Mouse (Mus musculus): ENCODE results near the gene Syt7. TPM values are rescaled to one million over a fixed set of nuclear protein-coding genes. Genes with fewer than 3 reads are reported as not detected.

Syt7 gene
- total RNA-seq, 2 experiments from 2014 or later: not detected

DNA sequence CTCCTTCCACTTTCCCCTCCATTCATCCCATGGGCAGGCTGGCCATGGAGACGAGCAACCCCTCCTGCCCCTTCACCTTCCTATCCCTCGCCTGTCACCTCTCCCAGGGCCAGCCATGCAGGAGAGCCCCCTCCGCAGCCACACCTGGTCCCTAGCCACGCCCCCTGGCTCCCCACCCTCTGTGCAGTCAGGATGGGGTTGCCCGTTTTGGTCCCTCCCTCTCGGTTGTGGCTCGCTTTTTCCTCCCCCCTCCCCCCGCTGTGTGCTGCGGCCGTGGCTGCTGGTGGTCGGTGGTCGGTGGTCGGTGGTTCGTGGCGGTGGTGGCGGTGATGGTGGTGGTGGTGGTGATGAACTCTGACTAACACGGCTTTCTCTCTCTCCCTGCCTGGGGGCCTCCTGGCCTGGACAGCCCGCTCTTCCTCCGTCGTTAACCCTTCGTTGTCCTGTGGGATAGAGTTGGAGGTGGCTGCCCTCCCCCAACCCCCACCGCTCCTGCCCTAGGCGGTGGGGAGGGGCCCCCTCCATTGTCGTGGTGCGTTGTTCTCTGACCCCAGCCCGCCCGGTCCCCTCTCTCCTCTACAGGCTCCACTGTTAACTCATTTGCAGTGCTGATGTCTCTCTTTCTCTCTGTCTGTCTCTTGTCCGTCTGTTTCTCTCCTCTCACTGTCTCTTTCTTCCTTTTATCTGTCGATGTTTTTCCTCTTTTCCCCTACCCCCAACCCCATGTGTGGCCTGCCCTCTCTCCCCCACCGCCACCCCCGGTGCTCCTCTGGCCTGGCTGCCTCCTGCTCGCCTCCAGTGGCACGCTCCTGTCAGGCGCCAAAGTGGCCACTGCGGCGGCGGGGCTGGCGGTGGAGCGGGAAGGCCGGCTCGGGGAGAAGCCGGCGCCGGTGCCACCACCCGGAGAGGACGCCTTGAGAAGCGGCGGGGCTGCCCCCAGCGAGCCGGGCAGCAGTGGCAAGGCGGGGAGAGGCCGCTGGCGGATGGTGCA, 33.4 kb downstream of the Syt7 start:
- ATAC-seq (ENCODE audit: poor library complexity, severe bottlenecking): no peak

GRCm38 (mm10) chr19:10424751-10425150, 35.9 kb downstream of the Syt7 start:
- ATAC-seq (ENCODE audit: poor library complexity, severe bottlenecking): no peak

GRCm38 (mm10) chr19:10425484-10426270, 36.8 kb downstream of the Syt7 start:
- ATAC-seq (ENCODE audit: poor library complexity, severe bottlenecking): no peak

DNA sequence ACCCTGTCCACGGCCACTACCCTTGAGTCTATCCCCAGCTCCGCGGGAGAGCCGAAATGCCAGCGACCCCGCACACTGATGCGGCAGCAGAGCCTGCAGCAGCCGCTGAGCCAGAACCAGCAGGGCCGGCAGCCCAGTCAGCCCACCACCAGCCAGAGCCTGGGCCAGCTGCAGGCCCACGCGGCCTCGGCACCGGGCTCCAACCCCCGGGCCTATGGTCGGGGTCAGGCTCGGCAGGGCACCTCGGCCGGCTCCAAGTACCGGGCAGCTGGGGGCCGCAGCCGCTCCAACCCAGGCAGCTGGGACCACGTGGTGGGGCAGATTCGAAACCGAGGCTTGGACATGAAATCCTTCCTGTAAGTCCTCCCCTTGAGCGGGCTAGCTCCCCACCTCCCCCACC, 37.4 kb downstream of the Syt7 start:
- ATAC-seq (ENCODE audit: poor library complexity, severe bottlenecking): no peak

- no peak for ATAC-seq (ENCODE audit: poor library complexity, severe bottlenecking)
Measured at GRCm38 (mm10) chr19:10426793-10427192, 37.9 kb downstream of the Syt7 start.

DNA sequence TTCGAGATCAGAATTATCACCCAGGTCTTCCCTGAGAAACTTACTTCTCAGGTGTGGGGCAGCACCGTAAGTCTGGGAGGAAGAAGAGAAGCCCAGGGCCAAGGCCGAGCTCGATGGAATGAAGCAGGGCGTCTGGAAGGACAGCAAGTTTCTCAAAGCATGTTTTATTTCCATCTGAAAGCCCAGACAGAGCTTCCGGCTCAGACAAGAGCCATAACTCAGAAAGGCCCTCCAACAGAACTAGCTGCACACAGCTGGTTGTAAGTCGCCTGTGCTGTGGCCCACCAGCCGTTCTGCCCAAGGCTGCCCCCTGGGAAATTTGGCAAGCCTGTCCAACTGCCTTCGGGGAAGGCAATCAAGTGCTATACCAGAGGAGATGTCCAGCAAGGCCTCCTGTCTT, 38.5 kb downstream of the Syt7 start:
- ATAC-seq (ENCODE audit: poor library complexity, severe bottlenecking): no peak

GRCm38 (mm10) chr19:10429371-10429770, 40.5 kb downstream of the Syt7 start:
- ATAC-seq (ENCODE audit: poor library complexity, severe bottlenecking): no peak

- ATAC-seq (ENCODE audit: poor library complexity, severe bottlenecking): no peak
Measured at GRCm38 (mm10) chr19:10431410-10431809, 42.5 kb downstream of the Syt7 start.

DNA sequence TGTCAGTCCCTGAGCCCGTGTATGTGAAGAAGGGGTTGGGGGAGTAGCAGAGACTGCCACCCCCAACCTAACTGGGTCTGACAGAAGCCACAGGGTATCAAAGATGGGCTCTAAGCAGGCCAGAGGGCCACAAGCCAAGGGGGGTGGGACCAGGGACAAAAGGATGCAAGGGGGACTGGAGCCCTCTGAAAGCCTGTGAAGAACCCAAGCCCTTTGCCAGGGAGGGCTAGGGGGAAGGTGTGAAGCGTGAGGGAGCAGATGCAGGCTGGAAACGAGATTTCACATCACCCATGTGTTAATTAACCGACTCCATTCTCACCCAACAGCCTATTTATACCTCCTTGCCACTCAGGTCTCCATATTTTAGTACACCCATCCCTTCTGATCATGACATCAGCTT, 43.0 kb downstream of the Syt7 start:
- ATAC-seq (ENCODE audit: poor library complexity, severe bottlenecking): no peak

GRCm38 (mm10) chr19:10433225-10433624, 44.3 kb downstream of the Syt7 start:
- no peak for ATAC-seq (ENCODE audit: poor library complexity, severe bottlenecking)

DNA sequence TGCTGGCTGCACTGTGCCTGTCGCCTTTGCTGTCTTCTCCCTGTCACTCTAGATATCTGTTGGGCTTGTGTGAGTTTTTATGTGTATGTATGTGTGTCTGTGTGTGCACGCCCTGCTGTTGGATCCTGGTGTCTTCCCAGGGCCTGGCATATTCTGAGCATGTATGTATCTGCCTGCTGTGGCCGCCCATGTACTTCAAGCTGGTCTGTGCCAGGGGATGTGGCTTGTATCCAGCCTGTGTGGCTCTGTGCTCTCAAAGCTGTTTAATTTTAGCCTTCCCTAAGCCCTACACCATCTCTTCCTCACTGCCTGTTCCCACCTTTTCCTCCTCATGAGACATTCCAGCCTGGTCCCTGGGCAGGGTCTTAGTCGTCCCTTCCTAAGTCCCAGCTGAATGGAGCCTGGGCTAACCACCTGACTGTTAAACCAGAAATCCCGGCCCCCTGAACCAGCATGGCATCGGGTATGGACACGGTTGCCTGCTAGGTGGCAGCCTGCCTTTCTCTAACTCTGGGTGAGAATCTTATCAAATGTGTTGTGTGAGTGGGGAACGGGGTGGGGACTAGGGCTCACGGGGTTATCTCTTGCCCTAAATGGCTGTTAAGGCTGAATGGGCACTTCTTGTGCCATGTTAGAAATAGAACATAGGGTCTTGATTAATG, 45.1 kb downstream of the Syt7 start:
- ATAC-seq (ENCODE audit: poor library complexity, severe bottlenecking): no peak

- ATAC-seq (ENCODE audit: poor library complexity, severe bottlenecking): no peak
Measured at GRCm38 (mm10) chr19:10434927-10435326, 46.0 kb downstream of the Syt7 start.

- ATAC-seq (ENCODE audit: poor library complexity, severe bottlenecking): no peak
Measured at GRCm38 (mm10) chr19:10435908-10436307, 47.0 kb downstream of the Syt7 start.

- no peak for ATAC-seq (ENCODE audit: poor library complexity, severe bottlenecking)
Measured at GRCm38 (mm10) chr19:10436726-10437125, 47.8 kb downstream of the Syt7 start.

- no peak for ATAC-seq (ENCODE audit: poor library complexity, severe bottlenecking)
Measured at GRCm38 (mm10) chr19:10437521-10437920, 48.6 kb downstream of the Syt7 start.

DNA sequence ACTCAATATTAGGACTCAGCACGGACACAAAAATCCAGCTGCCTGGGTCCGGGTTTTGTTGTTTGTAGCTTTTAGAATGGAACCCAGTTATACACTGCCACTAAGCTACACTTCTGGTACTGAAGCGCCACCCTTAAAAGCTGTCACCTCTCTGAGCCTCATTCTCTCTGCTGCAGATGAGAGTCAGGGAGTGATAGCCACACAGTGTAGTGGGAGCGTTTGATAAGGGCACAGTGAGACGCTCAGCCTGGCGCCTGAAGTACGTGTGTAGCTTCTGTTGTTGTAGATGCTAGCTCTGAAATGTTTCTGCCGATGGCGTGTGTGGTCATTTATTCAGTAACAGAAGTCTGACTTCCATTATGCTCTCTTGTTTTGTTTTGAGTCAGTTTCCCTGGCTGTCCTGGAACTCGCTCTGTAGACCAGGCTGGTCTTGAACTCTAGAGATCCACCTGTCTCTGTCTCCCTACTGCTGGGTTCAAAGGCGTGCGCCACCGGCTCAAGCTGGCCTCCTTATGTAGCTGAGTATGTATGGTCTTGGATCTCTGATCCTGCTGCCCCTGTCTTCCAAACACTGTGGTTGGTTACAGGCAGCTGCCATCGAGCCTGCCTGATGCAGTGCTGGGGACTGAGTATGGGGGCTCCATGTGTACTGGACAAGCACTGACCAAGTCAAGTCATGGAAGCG, 55.9 kb downstream of the Syt7 start:
- no peak for ATAC-seq (ENCODE audit: poor library complexity, severe bottlenecking)

- no peak for ATAC-seq (ENCODE audit: poor library complexity, severe bottlenecking)
Measured at GRCm38 (mm10) chr19:10448275-10448674, 59.4 kb downstream of the Syt7 start.

- ATAC-seq (ENCODE audit: poor library complexity, severe bottlenecking): no peak
Measured at GRCm38 (mm10) chr19:10449190-10449589, 60.3 kb downstream of the Syt7 start.

GRCm38 (mm10) chr19:10449708-10450107, 60.8 kb downstream of the Syt7 start:
- peak; percentile 47; the same call in 1 of the 2 replicates for ATAC-seq (ENCODE audit: poor library complexity, severe bottlenecking)

- ATAC-seq (ENCODE audit: poor library complexity, severe bottlenecking): no peak
Measured at GRCm38 (mm10) chr19:10454718-10455436, 66.0 kb downstream of the Syt7 start.
